In genomic region chr8:22165251-22166079, GRCm38 (mm10) we compare ENCODE assay signal across 7 mouse cellular contexts. TPM values are rescaled to one million over a fixed set of nuclear protein-coding genes. Genes with fewer than 3 reads are reported as not detected.
DNase-seq lines count a peak whose midpoint lies in the region; ATAC-seq lines count a peak whose summit lies in the region.

No protein-coding gene starts in this region.

- no peak for DNase-seq in neural tube, embryonic 11.5 days (ENCODE audit: low spot score)
- no peak for DNase-seq in neural tube, embryonic 10.5 days (ENCODE audit: extremely low spot score, low spot score)
- DNase-seq in urinary bladder, postnatal 4 days (ENCODE audit: low spot score in 2 of 2) = no peak
- DNase-seq in spleen, postnatal 14 days (ENCODE audit: low spot score in 2 of 2) = no peak

- no peaks in the 10 kb centered on the region for H3K27me3 ChIP-seq in neural tube, embryonic 11.5 days (ENCODE audit: control insufficient read depth, insufficient read depth, low read length)
- H3K27me3 ChIP-seq in embryonic facial prominence, embryonic 15.5 days = no peaks in the 10 kb centered on the region
- H3K27me3 ChIP-seq in intestine, embryonic 15.5 days (replicated peaks) = no peaks in the 10 kb centered on the region
- H3K27me3 ChIP-seq in neural tube, embryonic 12.5 days (replicated peaks) = no peaks in the 10 kb centered on the region

- no peaks in the 10 kb centered on the region for H3K4me1 ChIP-seq in neural tube, embryonic 11.5 days (ENCODE audit: control insufficient read depth, insufficient read depth, low read length)
- H3K4me1 ChIP-seq in embryonic facial prominence, embryonic 15.5 days = peaks cover 6% of the 10 kb centered on the region; the same call in 1 of the 2 replicates
- 0 out of 2 replicates have a peak, but pooled peaks cover 6% of the 10 kb centered on the region for H3K4me1 ChIP-seq in intestine, embryonic 15.5 days (replicated peaks)
- H3K4me1 ChIP-seq in neural tube, embryonic 12.5 days = 0 out of 2 replicates have a peak, but pooled peaks cover 3% of the 10 kb centered on the region

- peaks cover 2% of the 10 kb centered on the region; the same call in 1 of the 2 replicates for H3K36me3 ChIP-seq in neural tube, embryonic 11.5 days (ENCODE audit: control insufficient read depth, insufficient read depth, low read length)
- H3K36me3 ChIP-seq in embryonic facial prominence, embryonic 15.5 days = peaks cover 13% of the 10 kb centered on the region
- H3K36me3 ChIP-seq in intestine, embryonic 15.5 days = peaks cover 8% of the 10 kb centered on the region
- H3K36me3 ChIP-seq in neural tube, embryonic 12.5 days = peaks cover 16% of the 10 kb centered on the region

- 50% methylated on average over 10 of the region's 10 CpGs for WGBS in neural tube, embryonic 11.5 days
- WGBS in embryonic facial prominence, embryonic 15.5 days = 55% methylated on average over 10 of the region's 10 CpGs
- WGBS in intestine, embryonic 15.5 days = 39% methylated on average over 10 of the region's 10 CpGs
- 50% methylated on average over 10 of the region's 10 CpGs for WGBS in neural tube, embryonic 12.5 days

- no peaks in the 10 kb centered on the region for H3K9me3 ChIP-seq in neural tube, embryonic 11.5 days (ENCODE audit: control insufficient read depth, low read length)
- H3K9me3 ChIP-seq in embryonic facial prominence, embryonic 15.5 days (replicated peaks) = no peaks in the 10 kb centered on the region
- no peaks in the 10 kb centered on the region for H3K9me3 ChIP-seq in intestine, embryonic 15.5 days
- H3K9me3 ChIP-seq in neural tube, embryonic 12.5 days = no peaks in the 10 kb centered on the region

- H3K4me2 ChIP-seq in neural tube, embryonic 11.5 days (ENCODE audit: low read depth) = peak overlapping the region; percentile 33
- peak overlapping the region; percentile 56 for H3K4me2 ChIP-seq in embryonic facial prominence, embryonic 15.5 days (replicated peaks)
- peak overlapping the region; percentile 57 for H3K4me2 ChIP-seq in intestine, embryonic 15.5 days (replicated peaks)
- peak overlapping the region; percentile 60 for H3K4me2 ChIP-seq in neural tube, embryonic 12.5 days (replicated peaks)

- no peak overlapping the region for H3K27ac ChIP-seq in neural tube, embryonic 11.5 days (ENCODE audit: low read depth, low read length)
- H3K27ac ChIP-seq in embryonic facial prominence, embryonic 15.5 days (replicated peaks) = peak overlapping the region; percentile 58
- peak overlapping the region; percentile 66; the same call in 1 of the 2 replicates for H3K27ac ChIP-seq in intestine, embryonic 15.5 days
- peak overlapping the region; percentile 50; the same call in 1 of the 2 replicates for H3K27ac ChIP-seq in neural tube, embryonic 12.5 days

- peak; percentile 39 for ATAC-seq in neural tube, embryonic 11.5 days (ENCODE audit: insufficient read depth, low FRiP score, low TSS enrichment)
- peak; percentile 29; the same call in 1 of the 2 replicates for ATAC-seq in embryonic facial prominence, embryonic 15.5 days (ENCODE audit: insufficient number of reproducible peaks, low FRiP score, low TSS enrichment, low read depth)
- peak; percentile 51 for ATAC-seq in intestine, embryonic 15.5 days
- peak; percentile 44 for ATAC-seq in neural tube, embryonic 12.5 days (ENCODE audit: low FRiP score, low read depth)

- peak overlapping the region; percentile 52 for H3K4me3 ChIP-seq in neural tube, embryonic 11.5 days (ENCODE audit: low read depth, low read length)
- peak overlapping the region; percentile 57 for H3K4me3 ChIP-seq in embryonic facial prominence, embryonic 15.5 days (replicated peaks)
- peak overlapping the region; percentile 61 for H3K4me3 ChIP-seq in intestine, embryonic 15.5 days (replicated peaks)
- H3K4me3 ChIP-seq in neural tube, embryonic 12.5 days = peak overlapping the region; percentile 59

- H3K9ac ChIP-seq in neural tube, embryonic 11.5 days (ENCODE audit: low read length) = peak overlapping the region; percentile 66
- H3K9ac ChIP-seq in embryonic facial prominence, embryonic 15.5 days = peak overlapping the region; percentile 28
- H3K9ac ChIP-seq in intestine, embryonic 15.5 days = peak overlapping the region; percentile 53
- peak overlapping the region; percentile 66 for H3K9ac ChIP-seq in neural tube, embryonic 12.5 days

RNA-seq across cellular contexts. Expression of gene Nek3, which starts 0.8 kb away (rescaled TPM):
- 7.4 and 7.7 TPM in 2 replicates for polyA plus RNA-seq in neural tube, embryonic 11.5 days (2014; fragmentation: Nextera tagmentation; extraction: Ambion mirVana)
- 3.5 and 4.1 TPM in 2 replicates for polyA plus RNA-seq in embryonic facial prominence, embryonic 15.5 days (2015; fragmentation: Nextera tagmentation; extraction: Ambion mirVana)
- polyA plus RNA-seq in intestine, embryonic 15.5 days (2015; fragmentation: Nextera tagmentation; extraction: Ambion mirVana) = 4.6 and 5.0 TPM in 2 replicates
- 8.1 and 8.8 TPM in 2 replicates for polyA plus RNA-seq in neural tube, embryonic 12.5 days (2016; fragmentation: Nextera tagmentation; extraction: Ambion mirVana)

RNA-seq across cellular contexts. Expression of gene Ckap2, which starts 20.2 kb away (rescaled TPM):
- polyA plus RNA-seq in neural tube, embryonic 11.5 days (2014; fragmentation: Nextera tagmentation; extraction: Ambion mirVana) = 55.0 and 60.6 TPM in 2 replicates
- polyA plus RNA-seq in embryonic facial prominence, embryonic 15.5 days (2015; fragmentation: Nextera tagmentation; extraction: Ambion mirVana) = 35.6 and 38.4 TPM in 2 replicates
- polyA plus RNA-seq in intestine, embryonic 15.5 days (2015; fragmentation: Nextera tagmentation; extraction: Ambion mirVana) = 34.0 and 40.7 TPM in 2 replicates
- 37.5 and 47.1 TPM in 2 replicates for polyA plus RNA-seq in neural tube, embryonic 12.5 days (2016; fragmentation: Nextera tagmentation; extraction: Ambion mirVana)

RNA-seq across cellular contexts. Expression of gene Vps36, which starts 27.1 kb away (rescaled TPM):
- polyA plus RNA-seq in neural tube, embryonic 11.5 days (2014; fragmentation: Nextera tagmentation; extraction: Ambion mirVana) = 42.6 and 43.4 TPM in 2 replicates
- 36.6 and 38.5 TPM in 2 replicates for polyA plus RNA-seq in embryonic facial prominence, embryonic 15.5 days (2015; fragmentation: Nextera tagmentation; extraction: Ambion mirVana)
- polyA plus RNA-seq in intestine, embryonic 15.5 days (2015; fragmentation: Nextera tagmentation; extraction: Ambion mirVana) = 34.6 and 37.1 TPM in 2 replicates
- polyA plus RNA-seq in neural tube, embryonic 12.5 days (2016; fragmentation: Nextera tagmentation; extraction: Ambion mirVana) = 39.2 and 42.7 TPM in 2 replicates

RNA-seq across cellular contexts. Expression of gene Nek5, which starts 40.6 kb away (rescaled TPM):
- polyA plus RNA-seq in neural tube, embryonic 11.5 days (2014; fragmentation: Nextera tagmentation; extraction: Ambion mirVana) = 0.15 TPM in 1 of 2 replicates, not detected in the other
- polyA plus RNA-seq in embryonic facial prominence, embryonic 15.5 days (2015; fragmentation: Nextera tagmentation; extraction: Ambion mirVana) = 1.1 and 2.0 TPM in 2 replicates
- 0.26 and 0.32 TPM in 2 replicates for polyA plus RNA-seq in intestine, embryonic 15.5 days (2015; fragmentation: Nextera tagmentation; extraction: Ambion mirVana)
- polyA plus RNA-seq in neural tube, embryonic 12.5 days (2016; fragmentation: Nextera tagmentation; extraction: Ambion mirVana) = not detected in 2 replicates
